Mouse (Mus musculus): ENCODE data around the gene Dlat. TPM values are rescaled to one million over a fixed set of nuclear protein-coding genes. Genes with fewer than 3 reads are reported as not detected.

Dlat gene
- polyA plus RNA-seq (2017; shearing (Covaris generic)) = 10 to 100 TPM; 15.8 to 18.2 TPM

DNA sequence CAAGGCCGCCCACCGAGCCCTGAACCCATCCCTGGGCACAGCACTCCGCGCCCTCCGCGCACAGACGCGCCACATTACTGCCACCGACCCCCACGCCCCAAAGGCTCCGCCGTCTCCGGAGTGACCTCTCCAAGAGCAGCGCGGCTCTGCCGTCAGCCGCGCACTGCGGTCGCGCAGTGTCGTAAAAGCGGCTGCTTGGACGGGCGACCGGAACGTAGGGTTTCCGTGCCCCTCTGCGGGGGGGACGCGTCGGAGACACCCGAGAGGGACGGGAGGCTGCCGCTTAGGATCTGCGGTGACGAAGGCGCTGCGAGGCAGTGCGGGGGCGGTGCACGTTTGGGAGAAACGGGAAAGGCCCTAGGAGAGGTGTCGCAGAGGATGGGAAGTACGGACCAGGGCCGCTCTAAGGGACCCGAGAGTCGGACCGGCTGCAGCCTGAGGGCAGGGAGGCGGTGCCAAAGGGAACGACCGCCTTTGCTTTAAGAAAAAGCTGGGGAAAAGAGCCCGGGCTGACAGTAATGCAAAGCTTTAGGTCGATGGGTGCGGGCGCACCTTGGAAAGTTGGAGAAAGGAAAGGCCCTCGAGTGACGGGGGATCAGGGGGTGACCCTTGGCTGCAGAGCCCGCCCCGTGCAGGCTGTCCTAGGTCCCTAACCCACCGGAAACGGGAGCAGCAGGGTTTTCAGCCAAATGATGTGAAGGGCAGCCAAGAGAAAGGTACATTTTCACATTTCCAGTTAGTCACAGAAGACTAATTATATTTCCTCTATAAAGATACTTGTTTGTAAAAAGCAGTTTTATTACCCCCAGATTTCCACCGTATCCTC, at the start of gene Dlat:
Gene Dlat, minus strand, starts transcription at position 389 of the 826 bp plus-strand sequence.
- ATAC-seq = peak; percentile 85

DNA sequence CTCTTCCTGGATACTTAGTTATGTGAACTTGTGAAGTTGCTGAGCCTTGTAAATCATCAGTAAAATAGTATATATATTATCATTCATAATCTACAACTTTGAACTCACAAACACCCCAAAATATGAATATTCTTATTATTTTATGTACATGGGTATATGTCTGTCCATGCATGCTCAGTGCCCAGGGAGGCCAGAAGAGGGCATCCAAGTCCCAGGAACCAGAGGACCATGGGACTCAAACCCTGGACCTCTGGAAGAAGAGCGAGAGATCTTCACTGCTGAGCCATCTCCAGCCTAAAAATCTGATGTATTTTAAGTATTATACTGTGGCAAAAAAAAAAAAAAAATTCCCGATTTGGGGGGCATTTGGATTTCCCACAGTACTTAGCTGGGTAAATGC, 49.5 kb upstream of the Dlat start:
- ATAC-seq = no peak

DNA sequence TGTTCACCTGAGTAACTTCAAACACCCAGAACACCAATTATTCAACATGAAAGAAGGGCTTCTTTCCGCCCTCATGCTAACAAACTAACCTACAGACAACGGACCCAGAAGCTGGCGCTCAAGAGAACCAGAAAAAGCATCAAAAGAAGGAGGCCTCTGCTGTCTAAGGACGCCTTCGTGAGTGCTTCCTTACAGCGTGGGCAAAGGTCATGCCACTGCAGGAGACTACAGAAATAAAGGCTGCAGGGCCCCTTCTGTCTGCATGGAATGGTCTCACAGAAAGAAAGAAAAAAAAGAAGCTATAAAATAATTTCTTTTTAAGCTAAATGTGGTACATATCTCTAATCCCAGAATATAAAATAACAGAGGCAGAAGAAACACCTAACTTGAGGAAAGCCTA, 45.3 kb upstream of the Dlat start:
- no peak for ATAC-seq

DNA sequence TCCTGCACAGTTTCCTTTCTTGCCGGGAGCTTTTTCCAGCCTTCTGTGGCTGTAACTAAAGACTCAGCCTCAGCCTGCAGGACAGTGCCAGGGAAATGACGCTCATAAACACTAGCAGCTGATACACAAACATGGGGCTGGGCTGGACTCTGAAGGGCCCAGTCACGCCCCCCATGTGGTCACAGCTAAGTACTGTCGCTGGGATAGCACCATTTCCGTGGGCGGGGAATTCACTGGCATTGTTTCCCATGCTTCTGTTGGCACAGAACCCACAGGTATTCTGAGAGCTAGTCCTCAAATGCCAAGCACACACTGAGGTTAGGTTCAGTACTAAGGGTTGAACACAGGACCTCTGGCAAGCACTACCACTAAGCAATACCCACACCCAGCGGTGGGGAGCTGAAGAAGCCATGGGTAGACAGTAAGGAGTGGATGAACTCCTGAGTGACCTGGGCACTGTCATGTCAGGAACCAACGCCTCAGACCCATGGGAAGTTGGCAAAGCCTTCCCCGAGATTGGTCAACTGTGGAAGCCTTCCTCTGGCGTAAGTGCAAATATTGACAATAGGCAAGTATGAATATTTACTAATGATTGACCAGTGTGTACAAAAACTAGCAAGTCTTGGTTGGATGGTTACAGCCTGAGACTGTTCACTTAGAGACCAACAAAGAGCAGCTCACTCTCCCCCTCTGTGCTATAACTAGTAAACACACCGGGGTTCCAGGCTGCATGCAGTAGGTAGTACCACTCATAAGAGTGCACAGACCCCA, 41.5 kb upstream of the Dlat start:
- no peak for ATAC-seq

DNA sequence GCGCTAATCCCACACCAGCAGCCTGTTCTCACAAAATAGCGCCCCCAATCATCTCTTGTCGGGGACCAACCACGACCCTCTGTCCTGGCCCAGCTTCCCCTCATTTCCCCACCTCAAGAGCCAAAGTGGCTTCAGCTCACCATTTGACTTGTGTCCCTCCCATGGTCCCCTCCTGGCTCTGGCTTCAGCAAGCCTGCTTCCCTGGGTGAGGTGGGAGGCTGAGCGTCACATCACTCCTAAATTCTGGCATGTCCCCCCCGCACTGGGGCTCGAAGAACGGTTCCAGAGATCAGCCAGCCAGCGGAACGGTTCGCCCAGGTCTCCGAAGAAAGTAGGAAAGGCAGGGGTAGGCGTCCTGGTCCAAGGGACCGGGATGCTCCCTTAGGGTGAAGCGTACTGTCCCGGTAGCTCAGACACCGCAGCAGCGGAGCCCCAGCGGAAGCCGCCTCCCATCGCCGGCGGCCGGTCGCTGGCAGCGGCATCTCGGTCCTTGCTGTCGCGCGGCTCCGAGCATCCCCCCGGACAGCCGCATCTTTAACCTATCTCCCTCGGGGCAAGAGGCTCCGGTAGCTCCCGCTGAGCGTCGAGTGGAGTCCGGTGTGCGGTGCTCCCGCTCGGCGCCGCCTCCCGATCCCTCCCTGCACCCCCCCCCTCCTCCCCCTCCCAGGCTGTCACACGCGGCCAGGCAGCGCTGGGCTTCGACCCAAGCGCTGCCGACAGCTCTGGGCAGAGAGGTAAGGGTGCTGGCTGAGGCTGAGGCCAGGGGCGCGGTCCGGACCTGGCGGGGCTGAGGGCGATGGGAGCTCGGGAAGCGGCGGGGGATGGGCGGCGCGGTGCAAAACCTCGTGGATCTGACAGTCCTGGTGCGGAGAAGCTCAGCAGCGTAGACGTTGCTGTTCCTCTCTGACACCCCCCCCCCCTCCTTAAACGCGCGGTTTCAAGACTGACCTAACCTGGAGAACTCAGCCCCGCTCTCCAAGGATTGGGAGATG, 39.1 kb upstream of the Dlat start:
- peak; percentile 40 for ATAC-seq

DNA sequence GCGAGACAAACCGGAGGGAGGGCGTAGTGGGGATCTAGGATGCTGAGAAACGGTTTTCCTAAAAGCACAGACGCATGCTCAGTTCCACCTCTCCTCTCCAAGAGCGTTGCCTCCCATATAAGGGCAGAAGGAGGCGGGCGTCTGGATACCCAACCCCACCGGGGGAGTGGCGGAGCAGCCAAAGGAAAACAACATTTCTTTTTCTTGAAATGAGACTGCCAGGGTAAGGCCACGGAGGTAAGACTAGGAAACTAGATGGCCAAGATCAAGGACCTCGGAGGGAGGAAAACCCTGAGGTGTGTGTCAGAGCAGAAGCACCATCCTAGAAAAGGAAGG, 38.1 kb upstream of the Dlat start:
- peak; percentile 40 for ATAC-seq

DNA sequence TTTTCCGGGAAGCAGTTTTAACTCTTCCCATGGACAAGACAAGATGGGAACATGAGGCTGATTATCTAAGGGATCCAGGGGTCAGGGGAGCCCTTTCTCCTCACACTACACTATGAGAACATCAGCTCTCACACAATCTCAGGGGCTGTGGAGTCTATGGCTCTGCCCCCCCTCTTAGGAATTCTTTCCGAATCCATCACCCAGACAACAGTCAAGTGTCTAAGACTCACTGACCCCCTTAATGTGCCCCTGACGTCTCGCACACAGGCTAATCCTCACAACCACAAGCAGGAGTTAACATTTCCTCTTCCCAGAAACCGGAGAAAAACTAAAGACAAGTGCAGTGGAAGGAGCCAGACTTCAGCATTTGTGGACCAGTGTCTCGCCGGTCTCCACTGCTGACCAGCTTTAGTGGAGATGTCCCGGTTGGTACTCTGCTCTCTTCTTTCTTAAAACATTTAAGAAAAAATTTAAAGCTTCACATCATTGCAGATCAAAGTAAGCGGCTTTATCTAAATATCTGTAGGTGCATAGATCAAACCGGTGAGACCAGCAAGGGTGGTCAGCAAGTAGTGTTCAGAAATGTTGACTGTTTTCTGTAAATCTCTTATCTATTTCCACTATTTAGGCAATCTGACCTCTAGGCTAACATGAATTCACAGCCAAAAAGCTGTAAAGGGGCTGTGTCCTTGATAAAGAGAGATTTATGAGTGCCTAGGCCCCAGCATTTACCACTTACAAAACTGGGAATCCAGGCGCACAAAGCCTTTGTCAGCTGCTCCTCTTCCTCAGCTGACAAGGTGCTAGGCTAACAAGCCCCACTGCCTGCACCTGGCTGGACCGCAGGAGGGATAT, 37.5 kb upstream of the Dlat start:
- ATAC-seq = no peak

DNA sequence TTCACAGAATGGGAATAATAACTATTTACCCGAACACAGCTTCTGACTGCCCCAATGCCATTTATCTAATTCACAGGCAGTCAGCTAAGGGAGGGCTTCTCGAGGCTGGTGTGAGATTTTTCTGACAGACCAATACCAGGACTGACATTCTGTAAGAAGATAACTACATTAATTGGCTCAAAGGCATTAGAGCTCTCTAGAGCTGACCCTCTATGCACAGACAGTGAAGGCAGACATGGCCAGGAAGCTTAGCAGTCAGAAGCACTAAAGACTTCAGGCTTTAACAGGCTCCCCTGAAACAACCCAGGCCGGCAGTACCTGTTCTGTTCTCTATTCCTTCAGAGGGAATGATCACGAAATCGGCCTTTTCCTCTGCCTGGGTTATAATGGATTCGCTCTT, 35.6 kb upstream of the Dlat start:
- no peak for ATAC-seq

DNA sequence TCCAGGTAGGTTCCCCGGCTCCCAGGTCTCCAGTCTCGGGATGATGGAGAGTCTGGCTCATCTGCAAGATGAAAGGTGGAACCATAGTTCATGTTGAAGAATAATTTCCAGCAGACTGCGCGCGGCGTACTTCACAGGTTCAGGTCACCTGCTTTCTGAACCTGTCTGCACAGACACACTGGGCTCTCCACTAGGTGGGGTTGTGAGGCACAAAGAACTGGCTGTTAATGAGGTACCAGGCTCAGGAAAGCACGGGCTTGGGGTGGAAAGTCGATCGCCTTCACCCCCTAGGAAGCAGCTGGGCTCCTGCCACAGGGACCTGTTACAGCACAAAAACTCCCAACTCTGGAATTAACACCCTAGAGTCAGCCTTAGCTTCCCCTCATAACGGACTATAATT, 34.1 kb upstream of the Dlat start:
- peak; percentile 69 for ATAC-seq

DNA sequence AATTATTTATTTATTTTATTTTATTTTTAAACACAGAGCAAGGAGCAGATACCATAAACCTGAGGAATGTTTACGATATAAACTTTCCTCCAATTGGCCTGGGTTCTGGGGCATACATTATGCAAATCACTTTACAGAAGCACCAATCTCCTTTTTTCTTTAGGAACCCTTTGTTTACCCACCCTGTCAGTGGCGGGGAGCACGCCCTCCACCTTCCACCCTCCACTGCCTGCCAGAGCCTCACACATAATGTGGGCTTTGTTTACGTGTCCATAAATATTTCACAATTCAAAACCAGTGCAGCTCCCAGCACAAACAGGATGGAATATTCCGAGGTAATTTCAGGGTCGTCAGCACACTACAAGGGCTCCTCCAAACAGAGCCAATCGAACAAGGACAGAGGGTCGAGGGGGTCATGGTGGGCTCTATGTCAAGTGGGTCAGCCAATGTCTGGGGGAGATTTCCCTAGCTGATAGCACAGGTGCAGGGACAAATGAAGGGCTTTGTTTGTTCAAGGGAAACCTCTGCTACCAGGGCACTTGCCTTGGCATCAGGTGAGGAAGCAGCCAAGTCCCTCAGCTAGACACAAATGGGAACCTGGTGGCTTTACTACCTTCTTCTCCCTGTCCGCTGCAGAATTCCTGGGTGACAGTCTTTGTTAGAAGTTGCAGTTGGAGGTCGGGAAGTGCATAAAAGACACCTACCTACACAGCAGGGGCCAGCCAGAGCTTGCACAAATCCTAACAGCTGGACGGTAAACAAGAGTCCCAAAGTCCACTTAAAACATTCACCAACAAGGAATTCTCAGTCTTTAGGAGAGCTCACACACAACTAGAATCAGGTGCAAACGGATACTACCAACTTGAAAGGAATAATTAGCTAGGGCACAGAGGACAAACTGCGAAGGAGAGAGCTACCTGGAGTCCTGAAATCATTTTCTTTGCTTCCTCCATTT, 33.3 kb upstream of the Dlat start:
- ATAC-seq = no peak

DNA sequence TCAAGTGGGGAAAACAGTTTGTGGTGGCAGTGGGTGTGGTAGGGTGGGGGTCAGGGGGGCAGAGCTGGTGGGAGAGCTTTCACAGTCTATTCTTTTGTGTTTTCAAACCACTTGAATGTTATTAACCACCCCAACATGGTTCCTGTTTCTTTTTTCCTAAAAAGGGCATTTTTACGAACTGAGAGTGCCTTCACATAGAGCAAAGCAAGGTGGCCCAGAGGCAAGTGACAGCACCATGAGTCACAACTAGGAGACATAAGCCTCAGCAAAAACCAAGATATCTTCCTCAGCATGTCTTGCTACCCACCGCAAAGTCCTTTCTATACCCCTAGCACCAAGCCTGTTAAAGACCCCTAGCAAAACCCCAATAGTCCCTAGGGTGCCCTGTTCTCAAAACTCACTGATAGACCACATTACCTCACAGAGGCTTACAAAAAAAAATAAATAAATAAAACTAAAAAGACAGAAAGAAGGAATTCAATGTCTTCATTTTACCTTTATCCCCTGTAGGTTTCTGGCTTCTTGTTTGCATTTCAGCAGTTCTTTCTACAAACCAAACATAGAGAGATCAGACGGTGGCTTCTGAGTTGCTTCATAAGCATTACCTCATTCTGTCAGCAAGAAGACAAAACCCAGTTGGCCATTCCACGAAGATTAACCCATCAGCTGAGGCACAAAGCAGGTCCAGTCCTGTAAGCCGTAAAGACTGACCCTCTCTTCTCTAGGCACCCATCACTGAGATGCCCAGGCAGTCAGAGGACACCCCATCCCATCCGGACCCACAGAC, 27.5 kb upstream of the Dlat start:
- no peak for ATAC-seq

DNA sequence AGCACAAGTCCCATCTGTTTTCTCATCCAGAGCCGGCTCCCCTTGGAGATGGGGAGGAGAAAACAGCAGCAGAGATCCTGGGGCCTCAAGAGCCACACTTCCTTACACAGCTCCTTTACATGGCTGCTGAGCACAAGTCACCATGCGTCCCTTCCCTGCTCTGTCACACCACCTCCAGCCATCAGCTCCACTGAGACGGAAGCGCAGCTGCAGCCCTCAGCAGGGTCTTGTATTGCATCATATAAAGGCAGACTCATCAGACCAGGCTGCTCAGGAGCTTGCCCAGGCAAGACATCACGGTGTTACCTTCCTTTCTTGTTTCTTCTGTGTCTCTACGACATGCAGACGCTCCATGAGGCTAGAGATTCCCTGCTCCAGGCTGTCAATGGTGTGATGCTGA, 22.1 kb upstream of the Dlat start:
- ATAC-seq = no peak

DNA sequence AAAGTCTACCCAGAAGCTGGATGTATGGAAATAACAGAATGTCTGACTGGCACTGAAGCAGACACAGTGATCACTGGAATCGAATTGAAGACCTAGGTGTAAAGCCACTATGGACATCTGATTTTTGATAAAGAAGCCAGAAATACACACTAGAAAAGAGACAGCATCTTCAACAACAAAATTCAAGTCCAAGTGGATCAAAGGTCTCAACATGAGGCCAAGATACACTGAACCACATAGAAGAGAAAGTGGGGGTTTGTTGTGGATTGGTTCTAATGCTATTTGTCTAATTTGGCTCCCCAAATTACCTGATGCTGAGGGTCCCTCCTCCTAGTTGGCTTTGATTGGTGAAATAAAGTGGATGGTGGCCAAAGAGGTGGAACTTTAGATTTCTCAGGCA, 19.8 kb upstream of the Dlat start:
- no peak for ATAC-seq

DNA sequence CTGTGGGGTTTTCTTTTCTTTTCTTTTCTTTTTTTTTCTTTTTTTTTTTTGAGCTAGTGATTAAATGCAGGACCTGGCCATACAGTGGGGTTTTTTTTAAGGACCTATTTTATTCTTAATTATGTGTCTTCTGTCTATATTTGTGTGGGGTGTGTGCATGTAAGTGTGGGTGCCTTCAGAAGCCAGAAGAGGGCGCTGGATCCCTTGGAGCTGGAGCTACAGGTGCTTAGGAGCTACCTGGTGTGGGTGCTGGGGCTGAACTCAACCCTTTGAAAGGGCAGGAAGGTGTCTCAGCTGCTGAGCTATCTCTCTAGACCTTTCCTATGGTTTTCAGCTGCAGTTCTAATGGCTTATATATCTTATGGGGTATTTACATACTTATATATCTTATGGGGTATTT, 15.2 kb upstream of the Dlat start:
- ATAC-seq = no peak

DNA sequence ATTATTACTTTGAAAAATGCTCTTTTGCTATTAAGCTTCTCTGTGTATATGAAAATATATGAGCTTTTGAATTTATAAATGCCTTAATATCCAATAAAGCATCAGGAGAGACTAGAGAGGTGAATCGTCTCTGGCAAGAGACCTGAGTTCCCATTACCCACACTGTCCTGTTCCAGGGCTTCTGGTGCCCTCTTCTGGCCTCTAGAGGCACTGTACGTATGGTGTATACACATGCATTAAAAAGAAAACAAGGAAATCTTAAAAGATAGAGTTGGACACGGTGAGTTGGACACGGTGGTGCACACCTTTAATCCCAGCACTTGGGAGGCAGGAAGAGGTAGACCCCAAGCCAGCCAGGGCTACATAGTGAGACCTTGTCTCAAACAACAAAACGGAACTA, 11.1 kb upstream of the Dlat start:
- peak; percentile 72 for ATAC-seq

DNA sequence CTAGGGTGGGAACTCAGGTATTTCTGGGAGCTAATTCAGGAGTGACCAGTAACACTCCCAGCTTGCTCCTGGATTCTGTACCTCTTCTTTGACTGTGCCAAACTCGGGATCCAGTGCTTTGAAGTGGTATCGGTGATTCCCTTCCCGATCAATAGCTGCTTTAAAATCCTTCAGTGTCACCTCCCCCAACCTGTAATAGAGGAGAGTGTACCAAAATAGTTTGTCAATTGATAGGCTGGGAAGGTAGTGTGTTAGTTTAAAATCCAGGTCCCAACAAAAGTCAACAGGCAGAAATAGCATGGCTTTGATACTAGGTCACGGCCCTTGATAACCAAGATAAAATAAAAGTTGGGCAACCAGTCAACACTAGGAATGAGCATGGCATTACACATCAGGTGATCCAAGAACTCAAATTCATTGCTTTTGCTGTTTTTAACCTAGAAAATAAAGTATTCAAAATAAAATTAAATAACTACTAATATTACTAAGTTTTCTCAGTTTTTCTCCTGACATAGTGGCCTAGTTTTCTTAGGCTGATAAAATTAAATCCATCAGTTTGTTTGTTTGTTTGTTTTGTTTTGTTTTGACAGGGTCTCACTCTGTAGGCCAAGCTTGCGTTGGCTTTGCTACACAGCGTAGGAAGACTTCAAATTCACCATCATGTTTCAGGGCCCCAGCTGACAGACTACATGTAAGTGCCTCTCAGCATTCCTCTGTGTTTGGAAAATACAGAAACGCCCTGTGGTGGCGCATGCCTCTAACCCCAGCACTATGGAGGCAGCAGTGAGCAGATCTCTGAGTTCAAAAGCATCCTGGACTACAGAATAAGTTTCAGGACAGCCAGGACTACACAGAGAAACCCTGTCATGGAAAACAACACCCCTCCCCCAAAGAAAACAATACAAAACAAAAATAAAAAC, 8.3 kb upstream of the Dlat start:
- ATAC-seq = no peak

DNA sequence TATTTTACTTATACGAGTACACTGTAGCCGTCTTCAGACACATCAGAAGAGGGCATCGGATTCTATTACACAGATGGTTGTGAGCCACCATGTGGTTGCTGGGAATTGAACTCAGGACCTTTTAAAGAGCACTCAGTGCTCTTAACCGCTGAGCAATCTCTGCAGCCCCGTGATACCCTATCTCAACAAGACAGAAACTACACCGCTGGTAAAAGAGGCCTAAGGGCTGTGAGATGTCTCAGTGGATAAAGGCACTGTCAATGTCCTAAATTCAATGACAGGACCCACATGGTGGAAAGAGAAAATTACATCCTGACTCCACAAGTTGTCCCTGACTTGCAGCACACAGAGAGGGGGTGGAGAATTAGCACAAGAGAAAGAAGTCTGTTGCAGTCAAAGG, 6.9 kb upstream of the Dlat start:
- no peak for ATAC-seq

DNA sequence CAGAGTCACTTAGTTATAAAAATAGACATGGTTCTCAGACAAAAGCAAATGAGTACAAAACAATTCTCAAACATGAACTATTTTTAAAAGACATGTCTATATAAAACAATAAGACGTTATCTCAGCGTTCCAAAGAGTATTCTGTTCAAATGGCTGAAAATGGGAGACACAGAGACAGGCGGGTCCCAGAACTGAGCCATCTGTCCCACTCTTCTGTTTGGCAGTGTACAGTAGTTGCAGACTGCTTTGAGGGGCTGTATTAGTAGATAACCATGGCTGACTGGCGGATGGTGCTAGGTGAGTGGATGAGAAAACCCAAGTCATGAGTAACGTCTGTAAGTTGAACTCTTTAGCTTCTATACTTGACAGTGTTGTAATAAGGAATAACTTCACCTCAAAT, 5.2 kb upstream of the Dlat start:
- no peak for ATAC-seq

DNA sequence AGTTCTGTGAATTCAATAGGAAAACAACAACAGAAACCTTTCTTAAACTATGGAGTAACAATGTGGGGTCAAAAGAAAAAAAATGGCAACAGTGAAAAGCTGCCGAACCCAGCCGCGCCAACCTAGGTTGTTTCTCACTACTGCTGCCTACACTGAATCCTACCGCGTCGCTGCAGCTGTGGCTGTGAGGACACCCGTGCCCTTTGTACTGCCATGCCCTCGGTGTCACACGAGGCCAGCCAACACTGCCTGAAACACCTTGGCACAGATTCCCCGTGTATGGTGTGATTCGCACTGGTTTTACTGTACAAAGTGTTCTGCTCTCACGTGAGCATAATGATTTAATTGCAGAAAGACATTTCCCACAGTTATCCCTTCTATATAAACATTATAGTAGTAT, 851 bp upstream of the Dlat start:
- no peak for ATAC-seq
